Mouse (Mus musculus) CH12.LX (cell line): ENCODE measurements around the gene Bphl. TPM values are rescaled to one million over a fixed set of nuclear protein-coding genes. Genes with fewer than 3 reads are reported as not detected.

Experiments used
- DNase-seq: peaks from one replicate; pipeline ENCODE4 v3.0.0-alpha.2; 2013; ENCODE audit errors: extremely low read depth
- H3K27ac ChIP-seq: 2 replicates; pipeline ENCODE4 v1.5.1; 2012; ENCODE audit warnings: low read depth, mild to moderate bottlenecking, control low read depth, moderate library complexity; ENCODE audit not compliant: insufficient read depth
- H3K27me3 ChIP-seq: replicated peaks from 2 replicates; pipeline ENCODE3; 2012; ENCODE audit warnings: inconsistent platforms
- H3K36me3 ChIP-seq, 2 experiments: replicated peaks in 1 of 2; 2 replicates each; pipeline versions ENCODE3 to v1.6.1; 2012; ENCODE audit warnings: inconsistent platforms in 1 of 2, low read length in 1 of 2, mild to moderate bottlenecking in 1 of 2, mixed read lengths in 1 of 2, moderate library complexity in 1 of 2; ENCODE audit not compliant: control insufficient read depth in 1 of 2, insufficient read depth in 1 of 2
- H3K4me1 ChIP-seq, 2 experiments: 2 replicates each; pipeline ENCODE4 v1.6.1; 2012; ENCODE audit warnings: inconsistent platforms in 1 of 2, moderate library complexity in 1 of 2; ENCODE audit not compliant: insufficient read depth in 2 of 2, control insufficient read depth in 1 of 2
- H3K4me2 ChIP-seq: 2 replicates; pipeline ENCODE4 v1.6.1; 2012; ENCODE audit warnings: low read depth, mild to moderate bottlenecking, control low read depth; ENCODE audit not compliant: poor library complexity, insufficient read depth, severe bottlenecking
- H3K4me3 ChIP-seq, 3 experiments: fragments of 150-350 bp in 1 of 3; sonication (generic) in 1 of 3; replicated peaks in 1 of 3; 2 replicates each; pipeline versions ENCODE3 to v1.5.1; 2011 to 2012; ENCODE audit warnings: low read depth in 2 of 3, low read length in 2 of 3, mild to moderate bottlenecking in 2 of 3, moderate library complexity in 2 of 3, control low read depth in 1 of 3, improper control_type of control experiment in 1 of 3, inconsistent platforms in 1 of 3, mixed read lengths in 1 of 3; ENCODE audit not compliant: poor library complexity in 1 of 3
- H3K79me2 ChIP-seq: replicated peaks from 2 replicates; pipeline ENCODE4 v1.6.1; 2012; ENCODE audit warnings: mild to moderate bottlenecking, moderate library complexity; ENCODE audit not compliant: control insufficient read depth, poor library complexity, insufficient read depth, severe bottlenecking; ENCODE audit errors: extremely low read depth
- H3K9ac ChIP-seq: 2 replicates; pipeline ENCODE4 v1.6.1; 2012; ENCODE audit warnings: low read depth, mild to moderate bottlenecking, control low read depth, moderate library complexity; ENCODE audit not compliant: insufficient read depth
- H3K9me3 ChIP-seq: replicated peaks from 2 replicates; pipeline ENCODE3; 2012; ENCODE audit warnings: low read length, inconsistent platforms, mixed read lengths
- CHD1 ChIP-seq: IDR thresholded peaks from 2 replicates; pipeline ENCODE4 v1.6.1; 2012; ENCODE audit warnings: low read depth, low read length, improper control_type of control experiment, inconsistent platforms
- CHD2 ChIP-seq: IDR thresholded peaks from 2 replicates; pipeline ENCODE4 v1.6.1; 2011; ENCODE audit warnings: low read length, improper control_type of control experiment
- E2F4 ChIP-seq: IDR thresholded peaks from 2 replicates; pipeline ENCODE4 v1.6.1; 2011; ENCODE audit warnings: low read depth, low read length, improper control_type of control experiment; ENCODE audit not compliant: insufficient replicate concordance
- ELF1 ChIP-seq: IDR thresholded peaks from 2 replicates; pipeline ENCODE4 v1.6.1; 2014; ENCODE audit warnings: low read depth, mild to moderate bottlenecking, inconsistent platforms, low read length, improper control_type of control experiment
- EP300 ChIP-seq: IDR thresholded peaks from 2 replicates; pipeline ENCODE4 v1.6.1; 2011; ENCODE audit warnings: low read length, improper control_type of control experiment
- GABPA ChIP-seq: IDR thresholded peaks from 2 replicates; pipeline ENCODE4 v1.6.1; 2012; ENCODE audit warnings: low read depth, low read length, improper control_type of control experiment, inconsistent platforms; ENCODE audit not compliant: insufficient replicate concordance
- HCFC1 ChIP-seq: IDR thresholded peaks from 2 replicates; pipeline ENCODE4 v1.6.1; 2012; ENCODE audit warnings: low read depth, mild to moderate bottlenecking, inconsistent platforms, low read length, improper control_type of control experiment
- JUN ChIP-seq: IDR thresholded peaks from 2 replicates; pipeline ENCODE4 v1.6.1; 2011; ENCODE audit warnings: low read depth, mild to moderate bottlenecking, low read length, improper control_type of control experiment, moderate library complexity; ENCODE audit not compliant: insufficient read depth
- MAZ ChIP-seq: IDR thresholded peaks from 2 replicates; pipeline ENCODE4 v1.6.1; 2012; ENCODE audit warnings: low read depth, mild to moderate bottlenecking, inconsistent platforms, low read length, improper control_type of control experiment, moderate library complexity
- MEF2A ChIP-seq: IDR thresholded peaks from 2 replicates; pipeline ENCODE4 v1.6.1; 2014; ENCODE audit warnings: low read depth, mild to moderate bottlenecking, inconsistent platforms, low read length, improper control_type of control experiment, borderline replicate concordance
- MXI1 ChIP-seq: IDR thresholded peaks from 2 replicates; pipeline ENCODE4 v1.6.1; 2011; ENCODE audit warnings: mild to moderate bottlenecking, low read depth, low read length, improper control_type of control experiment
- NELFE ChIP-seq: IDR thresholded peaks from 2 replicates; pipeline ENCODE4 v1.6.1; 2011; ENCODE audit warnings: low read depth, low read length, improper control_type of control experiment
- NRF1 ChIP-seq: IDR thresholded peaks from 2 replicates; pipeline ENCODE4 v1.6.1; 2014; ENCODE audit warnings: low read depth, mild to moderate bottlenecking, inconsistent platforms, low read length, improper control_type of control experiment, moderate library complexity
- POLR2A ChIP-seq: IDR thresholded peaks from 2 replicates; pipeline ENCODE4 v1.6.1; 2011; ENCODE audit warnings: low read depth, mild to moderate bottlenecking, improper control_type of control experiment, low read length
- POLR2AphosphoS2 ChIP-seq: IDR thresholded peaks from 2 replicates; pipeline ENCODE4 v1.6.1; 2011; ENCODE audit warnings: low read depth, low read length, improper control_type of control experiment
- SMC3 ChIP-seq: IDR thresholded peaks from 2 replicates; pipeline ENCODE4 v1.6.1; 2011; ENCODE audit warnings: low read depth, low read length, improper control_type of control experiment
- UBTF ChIP-seq: IDR thresholded peaks from 2 replicates; pipeline ENCODE4 v1.6.1; 2012; ENCODE audit warnings: low read depth, mild to moderate bottlenecking, inconsistent platforms, low read length, improper control_type of control experiment, moderate library complexity
- USF1 ChIP-seq: IDR thresholded peaks from 2 replicates; pipeline ENCODE4 v1.6.1; 2014; ENCODE audit warnings: low read depth, mild to moderate bottlenecking, inconsistent platforms, low read length, improper control_type of control experiment
- ZKSCAN1 ChIP-seq: IDR thresholded peaks from 2 replicates; pipeline ENCODE4 v1.6.1; 2012; ENCODE audit warnings: low read depth, inconsistent platforms, low read length, improper control_type of control experiment, borderline replicate concordance
- ZMIZ1 ChIP-seq: IDR thresholded peaks from 2 replicates; pipeline ENCODE4 v1.6.1; 2012; ENCODE audit warnings: low read depth, mild to moderate bottlenecking, inconsistent platforms, low read length, improper control_type of control experiment
- ZNF384 ChIP-seq: IDR thresholded peaks from 2 replicates; pipeline ENCODE4 v1.6.1; 2012; ENCODE audit warnings: low read depth, low read length, improper control_type of control experiment, inconsistent platforms
- dilution Hi-C: fragments of 300-500 bp; cut with MboI; formaldehyde crosslinking; loops from 2 replicates; pipeline ENCODE4 v1.14.3; 2020; ENCODE audit warnings: low sequenced_read_pairs; ENCODE audit not compliant: extremely low pct_unique_long_range_greater_than_20kb, extremely low pct_ligation_motif_present
- in situ Hi-C: fragments of 300-500 bp; cut with MboI; formaldehyde crosslinking; loops from 3 replicates; pipeline ENCODE4 v1.14.3; 2019; ENCODE audit warnings: low sequenced_read_pairs, low pct_ligation_motif_present, low pct_unique_long_range_greater_than_20kb, mixed read lengths
- polyA plus RNA-seq: library from polyadenylated mRNA; unstranded; fragments of >175 nt; gene quantifications from 2 replicates; pipeline ENCODE4 v1.2.1, GENCODE M21; 2012; ENCODE audit warnings: low read depth; ENCODE audit not compliant: insufficient read length
- total RNA-seq, 2 experiments: library from RNA; depleted of rRNA; stranded (reverse); fragments of 300-350 nt in 1 of 2; fragments of >200 nt in 1 of 2; gene quantifications; 2 replicates each; pipeline ENCODE4 v1.2.3; 2012 to 2014

Gene Bphl
- total and polyA plus RNA-seq, 3 experiments = 18.1 to 41.3 (median 35.3) TPM

DNA sequence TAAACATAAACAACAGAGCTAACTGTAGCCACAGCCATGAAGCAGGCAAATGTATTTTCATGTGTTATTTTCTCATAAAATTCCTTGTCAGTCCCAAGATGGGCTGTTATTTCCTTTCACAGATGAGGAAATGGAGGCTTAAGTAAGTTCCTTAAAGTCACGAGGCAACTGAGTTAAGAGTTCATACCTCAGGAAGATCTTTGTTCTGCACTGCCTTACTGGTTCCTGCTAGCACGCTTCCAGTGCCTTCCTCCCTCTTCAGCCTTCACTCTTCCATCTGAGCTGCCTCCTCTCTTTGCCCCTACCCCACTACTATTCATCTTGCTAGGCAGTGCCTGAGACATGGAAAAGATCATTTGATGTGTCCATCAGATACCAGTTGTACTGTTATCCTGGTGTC lies 30.2 kb upstream of the Bphl start:
- Histone ChIP-seq H3K79me2 (peaks cover 9% of the 10 kb centered on the region; the same call in 1 of the 2 replicates), H3K9me3 (no peaks in the 10 kb centered on the region), H3K9ac (no peak overlapping the region), H3K4me3 (no peak overlapping the region), H3K36me3 (peaks cover 12 to 47% of the 10 kb centered on the region in 2 experiments), H3K4me2 (no peak overlapping the region), H3K27ac (no peak overlapping the region), H3K4me1 (peaks cover 0 to 17% of the 10 kb centered on the region in 2 experiments; a peak in 2 of 4 replicates), H3K27me3 (no peaks in the 10 kb centered on the region)
- TF ChIP-seq JUN (no peak), HCFC1 (no peak), POLR2AphosphoS2 (no peak)
- dilution Hi-C loops (no loop called here), in situ Hi-C loops (no loop called here)
- DNase-seq = no peak

- dilution Hi-C loops (no loop called here), in situ Hi-C loops (no loop called here)
- no peak overlapping the region for H3K4me2 ChIP-seq
- H3K36me3 ChIP-seq = peaks cover 56 to 92% of the 10 kb centered on the region in 2 experiments
- no peaks in the 10 kb centered on the region for H3K4me1 ChIP-seq
- H3K27ac ChIP-seq = no peak overlapping the region
- no peak for TF ChIP-seq ELF1
- no peak for TF ChIP-seq E2F4
- no peak for TF ChIP-seq GABPA
- TF ChIP-seq POLR2AphosphoS2 = no peak
- TF ChIP-seq NELFE = no peak
- TF ChIP-seq MAZ = no peak
- TF ChIP-seq EP300 = no peak
- no peak for TF ChIP-seq MXI1
- TF ChIP-seq USF1 = no peak
- no peak for TF ChIP-seq SMC3
- no peak for TF ChIP-seq UBTF
- no peak for TF ChIP-seq ZKSCAN1
- TF ChIP-seq MEF2A = no peak
- TF ChIP-seq CHD2 = no peak
- TF ChIP-seq POLR2A = no peak
- no peak for TF ChIP-seq NRF1
- no peak for TF ChIP-seq ZNF384
- no peak for TF ChIP-seq ZMIZ1
- TF ChIP-seq CHD1 = no peak
- peaks cover 5% of the 10 kb centered on the region for H3K9me3 ChIP-seq
- DNase-seq = no peak
- H3K79me2 ChIP-seq = no peaks in the 10 kb centered on the region
- no peak overlapping the region for H3K4me3 ChIP-seq
- H3K27me3 ChIP-seq = no peaks in the 10 kb centered on the region
- H3K9ac ChIP-seq = no peak overlapping the region
Measured at GRCm38 (mm10) chr13:34016927-34017569, 20.3 kb upstream of the Bphl start.
